Mouse (Mus musculus) liver, adult 2 months (tissue): ENCODE results near the gene Pdx1.

Experiments
- CTCF ChIP-seq: fragments of 200-500 bp; IDR thresholded peaks from 2 replicates; pipeline ENCODE4 v1.5.1; 2011; ENCODE audit warnings: low read depth, low read length, control low read depth
- POLR2A ChIP-seq: fragments of 200-500 bp; IDR thresholded peaks from 2 replicates; pipeline ENCODE4 v1.6.1; 2011; ENCODE audit warnings: low read length, control low read depth; ENCODE audit not compliant: insufficient read depth; ENCODE audit errors: extremely low read depth

DNA sequence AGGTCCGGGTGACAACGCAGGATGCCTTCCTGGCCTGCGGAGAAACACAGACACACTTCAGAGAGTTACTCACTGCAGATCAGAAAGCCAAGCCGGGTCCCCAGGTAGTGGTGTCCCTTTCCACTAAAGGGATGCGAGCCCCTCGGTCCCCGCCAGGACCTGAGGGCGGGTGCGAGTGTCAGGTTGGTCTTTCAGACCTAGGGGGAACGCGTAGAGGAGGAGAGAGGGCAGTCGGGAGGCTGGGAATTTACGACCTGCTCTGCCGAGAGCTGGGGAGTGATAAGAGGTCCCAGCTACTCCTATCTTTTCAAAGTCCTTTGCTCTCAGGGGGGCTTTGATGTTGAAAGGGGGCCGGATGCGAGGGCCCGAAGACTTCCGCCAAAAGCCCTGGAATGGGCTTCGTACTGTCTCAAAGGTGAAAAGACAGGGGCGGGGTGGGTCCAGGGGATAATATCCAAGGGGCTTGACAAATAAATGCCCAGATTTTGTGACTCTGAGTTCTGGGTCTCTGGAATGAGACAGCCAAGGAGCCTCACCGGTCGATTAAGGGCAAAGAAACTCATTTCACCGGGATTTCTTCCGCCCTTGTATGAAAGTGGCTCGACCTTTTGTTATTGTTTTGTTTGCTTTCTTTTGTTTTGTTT, 45.8 kb downstream of the Pdx1 start:
- TF ChIP-seq POLR2A = no peak
- no peak for TF ChIP-seq CTCF
